Mouse (Mus musculus) hindbrain, embryonic 14.5 days (tissue): ENCODE results near the gene Zfp787. TPM values are rescaled to one million over a fixed set of nuclear protein-coding genes. Genes with fewer than 3 reads are reported as not detected.

Experiments used
- ATAC-seq: fragments of 200-750 bp; cut with Nextera tagmentation; 2 replicates; pipeline ENCODE4 v1.8.0; 2017; ENCODE audit warnings: moderate number of reproducible peaks, mild to moderate bottlenecking, moderate TSS enrichment, moderate library complexity; ENCODE audit not compliant: low FRiP score
- DNase-seq: peaks from one replicate; pipeline ENCODE4 v3.0.0-alpha.2; 2015; ENCODE audit warnings: low spot score
- H3K27ac ChIP-seq: fragments of 300-500 bp; sonication (generic); 2 replicates; pipeline ENCODE4 v1.5.1; 2014; ENCODE audit warnings: mild to moderate bottlenecking, moderate library complexity
- H3K27me3 ChIP-seq: fragments of 300-500 bp; sonication (generic); 2 replicates; pipeline ENCODE4 v1.6.1; 2014; ENCODE audit warnings: mild to moderate bottlenecking, low read length, mixed read lengths; ENCODE audit not compliant: control insufficient read depth, insufficient read depth
- H3K36me3 ChIP-seq: fragments of 300-500 bp; sonication (generic); replicated peaks from 2 replicates; pipeline ENCODE4 v1.6.1; 2014; ENCODE audit not compliant: control insufficient read depth, insufficient read depth
- H3K4me1 ChIP-seq: fragments of 300-500 bp; sonication (generic); replicated peaks from 2 replicates; pipeline ENCODE4 v1.6.1; 2014; ENCODE audit warnings: antibody characterized with exemption, low read length, mixed read lengths; ENCODE audit not compliant: control insufficient read depth, insufficient read depth
- H3K4me2 ChIP-seq: fragments of 300-500 bp; sonication (generic); replicated peaks from 2 replicates; pipeline ENCODE4 v1.6.1; 2014; ENCODE audit warnings: mild to moderate bottlenecking, moderate library complexity
- H3K4me3 ChIP-seq: fragments of 300-500 bp; sonication (generic); replicated peaks from 2 replicates; pipeline ENCODE4 v1.5.1; 2014; ENCODE audit warnings: mild to moderate bottlenecking, low read length
- H3K9ac ChIP-seq: fragments of 300-500 bp; sonication (generic); 2 replicates; pipeline ENCODE4 v1.6.1; 2014
- H3K9me3 ChIP-seq: fragments of 300-500 bp; sonication (generic); 2 replicates; pipeline ENCODE4 v1.6.1; 2016; ENCODE audit warnings: low read length; ENCODE audit not compliant: control insufficient read depth
- WGBS: fragments of 180-500 bp; shearing (Covaris S2); extraction: QIAGEN DNeasy Blood & Tissue Kit; methylation state at CpG from one replicate; pipeline ENCODE4 v1.1.7; 2014; 5-methylcytosine and 5-hydroxymethylcytosine counted together
- polyA plus RNA-seq: library from polyadenylated mRNA; unstranded; fragments of >200 nt; fragmentation: Nextera tagmentation; extraction: Ambion mirVana; gene quantifications from 2 replicates; pipeline ENCODE4 v1.2.1, GENCODE M21; 2014

Zfp787 gene
- 14.2 and 14.5 TPM in 2 replicates for polyA plus RNA-seq

GRCm38 (mm10) chr7:6155901-6156411 lies at the start of gene Zfp787:
Gene Zfp787 (minus strand): TSS chr7:6155997.
- DNase-seq = peak; percentile 96
- Histone ChIP-seq H3K4me1 (peaks cover 18% of the 10 kb centered on the region), H3K36me3 (no peaks in the 10 kb centered on the region), H3K27ac (peak within 1 kb of the TSS; percentile 96), H3K9me3 (no peaks in the 10 kb centered on the region), H3K4me3 (peak within 1 kb of the TSS; percentile 90), H3K9ac (peak within 1 kb of the TSS; percentile 90), H3K4me2 (peak within 1 kb of the TSS; percentile 93), H3K27me3 (no peaks in the 10 kb centered on the region)
- peak; percentile 98 for ATAC-seq
- under 1% methylated on average over 54 of the region's 54 CpGs for WGBS

GRCm38 (mm10) chr7:6204200-6204599 lies 48.4 kb upstream of the Zfp787 start:
- ATAC-seq = no peak
- Histone ChIP-seq H3K4me3 (no peak overlapping the region), H3K36me3 (no peaks in the 10 kb centered on the region), H3K9me3 (no peaks in the 10 kb centered on the region), H3K27ac (no peak overlapping the region), H3K9ac (no peak overlapping the region), H3K4me2 (no peak overlapping the region), H3K4me1 (no peaks in the 10 kb centered on the region), H3K27me3 (no peaks in the 10 kb centered on the region)
- DNase-seq = no peak
- 85% methylated on average over 3 of the region's 3 CpGs for WGBS

GRCm38 (mm10) chr7:6196790-6197189 lies 41.0 kb upstream of the Zfp787 start, which contains the start of gene Galp:
Gene Galp (plus strand): TSS chr7:6197090.
- Histone ChIP-seq H3K9me3 (no peaks in the 10 kb centered on the region), H3K4me1 (no peaks in the 10 kb centered on the region), H3K9ac (no peak within 1 kb of the TSS), H3K36me3 (no peaks in the 10 kb centered on the region), H3K27ac (no peak within 1 kb of the TSS), H3K4me2 (no peak within 1 kb of the TSS), H3K27me3 (no peaks in the 10 kb centered on the region), H3K4me3 (no peak within 1 kb of the TSS)
- DNase-seq (no peak), ATAC-seq (no peak)
- WGBS = 72% methylated on average over 3 of the region's 3 CpGs

- Histone ChIP-seq H3K36me3 (no peaks in the 10 kb centered on the region), H3K27ac (no peak overlapping the region), H3K4me3 (no peak overlapping the region), H3K4me1 (no peaks in the 10 kb centered on the region), H3K9ac (no peak overlapping the region), H3K27me3 (no peaks in the 10 kb centered on the region), H3K4me2 (no peak overlapping the region), H3K9me3 (no peaks in the 10 kb centered on the region)
- 50% methylated on average over 2 of the region's 2 CpGs for WGBS
- no peak for DNase-seq
- no peak for ATAC-seq
These were observed 40.0 kb upstream of the Zfp787 start for GRCm38 (mm10) chr7:6195777-6196176.

GRCm38 (mm10) chr7:6194129-6194528 lies 38.3 kb upstream of the Zfp787 start:
- Histone ChIP-seq H3K27ac (no peak overlapping the region), H3K36me3 (peaks cover 11% of the 10 kb centered on the region), H3K27me3 (no peaks in the 10 kb centered on the region), H3K4me1 (no peaks in the 10 kb centered on the region), H3K9ac (no peak overlapping the region), H3K4me3 (no peak overlapping the region), H3K4me2 (no peak overlapping the region), H3K9me3 (no peaks in the 10 kb centered on the region)
- 21% methylated on average over 5 of the region's 5 CpGs for WGBS
- ATAC-seq = peak; percentile 79
- DNase-seq = peak; percentile 70

GRCm38 (mm10) chr7:6191376-6191775 lies 35.6 kb upstream of the Zfp787 start:
- DNase-seq (peak; percentile 70), ATAC-seq (no peak)
- no peaks in the 10 kb centered on the region for H3K9me3 ChIP-seq
- H3K27me3 ChIP-seq = no peaks in the 10 kb centered on the region
- peaks cover 39% of the 10 kb centered on the region for H3K36me3 ChIP-seq
- no peak overlapping the region for H3K4me2 ChIP-seq
- no peak overlapping the region for H3K27ac ChIP-seq
- no peaks in the 10 kb centered on the region for H3K4me1 ChIP-seq
- no peak overlapping the region for H3K9ac ChIP-seq
- WGBS = 43% methylated on average over 3 of the region's 3 CpGs
- H3K4me3 ChIP-seq = no peak overlapping the region

GRCm38 (mm10) chr7:6189542-6189941 lies 33.7 kb upstream of the Zfp787 start:
- Histone ChIP-seq H3K9ac (no peak overlapping the region), H3K9me3 (no peaks in the 10 kb centered on the region), H3K27ac (no peak overlapping the region), H3K4me1 (no peaks in the 10 kb centered on the region), H3K36me3 (peaks cover 56% of the 10 kb centered on the region), H3K27me3 (no peaks in the 10 kb centered on the region), H3K4me3 (no peak overlapping the region), H3K4me2 (no peak overlapping the region)
- 46% methylated on average over 45 of the region's 45 CpGs for WGBS
- no peak for DNase-seq
- no peak for ATAC-seq

- 79% methylated on average over 2 of the region's 2 CpGs for WGBS
- H3K27ac ChIP-seq = no peak overlapping the region
- no peaks in the 10 kb centered on the region for H3K9me3 ChIP-seq
- no peaks in the 10 kb centered on the region for H3K27me3 ChIP-seq
- no peaks in the 10 kb centered on the region for H3K4me1 ChIP-seq
- H3K36me3 ChIP-seq = peaks cover 77% of the 10 kb centered on the region
- DNase-seq (no peak), ATAC-seq (no peak)
- H3K4me3 ChIP-seq = no peak overlapping the region
- no peak overlapping the region for H3K4me2 ChIP-seq
- H3K9ac ChIP-seq = no peak overlapping the region
These were observed 31.0 kb upstream of the Zfp787 start for GRCm38 (mm10) chr7:6186756-6187155.

- no peaks in the 10 kb centered on the region for H3K27me3 ChIP-seq
- H3K4me1 ChIP-seq = no peaks in the 10 kb centered on the region
- DNase-seq = no peak
- H3K4me2 ChIP-seq = no peak overlapping the region
- no peak overlapping the region for H3K27ac ChIP-seq
- no peak overlapping the region for H3K9ac ChIP-seq
- ATAC-seq = no peak
- no peak overlapping the region for H3K4me3 ChIP-seq
- H3K36me3 ChIP-seq = peaks cover 77% of the 10 kb centered on the region
- no peaks in the 10 kb centered on the region for H3K9me3 ChIP-seq
- WGBS = 93% methylated on average over 2 of the region's 2 CpGs
These were observed 30.4 kb upstream of the Zfp787 start for GRCm38 (mm10) chr7:6186176-6186575.

GRCm38 (mm10) chr7:6185391-6185790 lies 29.6 kb upstream of the Zfp787 start:
- peaks cover 77% of the 10 kb centered on the region for H3K36me3 ChIP-seq
- H3K27me3 ChIP-seq = no peaks in the 10 kb centered on the region
- H3K9me3 ChIP-seq = no peaks in the 10 kb centered on the region
- H3K4me1 ChIP-seq = no peaks in the 10 kb centered on the region
- 88% methylated on average over 1 of the region's 1 CpGs for WGBS
- no peak overlapping the region for H3K4me3 ChIP-seq
- ATAC-seq = no peak
- H3K9ac ChIP-seq = no peak overlapping the region
- H3K27ac ChIP-seq = no peak overlapping the region
- H3K4me2 ChIP-seq = no peak overlapping the region
- DNase-seq = no peak
